14 mouse cellular contexts compared by ENCODE assay signal in the genomic region with DNA sequence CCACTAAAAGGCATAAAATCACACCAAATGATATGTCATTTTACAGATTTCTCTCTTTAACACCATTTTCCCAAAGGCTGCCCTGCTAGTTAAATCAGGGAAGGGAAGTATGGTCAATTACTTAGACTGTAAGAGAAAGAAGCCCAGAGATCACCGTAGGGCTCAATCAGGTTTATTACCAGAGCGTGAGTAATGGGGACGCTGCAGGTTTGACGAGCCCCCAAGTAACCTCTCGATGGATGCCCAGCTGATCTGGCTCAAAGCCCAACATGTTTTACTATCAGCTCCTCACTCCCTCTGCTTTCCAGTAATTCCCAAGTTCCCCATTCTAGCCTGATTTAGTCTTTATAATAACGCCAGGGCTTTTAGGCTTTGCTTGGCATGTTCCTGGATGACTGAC.
"Had no signal": no experiment of that assay in that cellular context is flagged by ENCODE, and none has a peak within 500 bp of the region (broad histone marks: within the 10 kb centered on the region; RNA-seq: fewer than 3 reads in every experiment).

No protein-coding gene starts in this region.

- ATAC-seq: liver, embryonic 12.5 days; midbrain, embryonic 16.5 days had no signal

- H3K36me3 ChIP-seq: kidney, embryonic 15.5 days; limb, embryonic 12.5 days; liver, embryonic 12.5 days had no signal

- H3K4me2 ChIP-seq: kidney, embryonic 15.5 days; limb, embryonic 12.5 days; liver, embryonic 12.5 days; lung, embryonic 14.5 days; midbrain, embryonic 11.5 days had no signal

- H3K27ac ChIP-seq: kidney, embryonic 15.5 days; left cerebral cortex, adult 2 months; limb, embryonic 12.5 days; liver, embryonic 12.5 days had no signal

- H3K27me3 ChIP-seq: kidney, embryonic 15.5 days; limb, embryonic 12.5 days; liver, embryonic 12.5 days had no signal

- H3K9me3 ChIP-seq: kidney, embryonic 15.5 days; limb, embryonic 12.5 days; liver, embryonic 12.5 days had no signal

- H3K9ac ChIP-seq: kidney, embryonic 15.5 days; limb, embryonic 12.5 days; liver, embryonic 12.5 days; lung, embryonic 14.5 days had no signal

- H3K4me3 ChIP-seq: kidney, embryonic 15.5 days; left cerebral cortex, adult 2 months; limb, embryonic 12.5 days; liver, embryonic 12.5 days had no signal

- H3K4me1 ChIP-seq: kidney, embryonic 15.5 days; liver, embryonic 12.5 days had no signal

- DNase-seq: kidney, adult 2 months; kidney, postnatal 14 days; lung, embryonic 14.5 days; lung, postnatal 10 days; lung, postnatal 4 days; right cerebral cortex, adult 18-20 months; right cerebral cortex, postnatal 25 days; thymus, postnatal 36 days had no signal
